ENCODE assay signal across 21 mouse cellular contexts in the genomic region with DNA sequence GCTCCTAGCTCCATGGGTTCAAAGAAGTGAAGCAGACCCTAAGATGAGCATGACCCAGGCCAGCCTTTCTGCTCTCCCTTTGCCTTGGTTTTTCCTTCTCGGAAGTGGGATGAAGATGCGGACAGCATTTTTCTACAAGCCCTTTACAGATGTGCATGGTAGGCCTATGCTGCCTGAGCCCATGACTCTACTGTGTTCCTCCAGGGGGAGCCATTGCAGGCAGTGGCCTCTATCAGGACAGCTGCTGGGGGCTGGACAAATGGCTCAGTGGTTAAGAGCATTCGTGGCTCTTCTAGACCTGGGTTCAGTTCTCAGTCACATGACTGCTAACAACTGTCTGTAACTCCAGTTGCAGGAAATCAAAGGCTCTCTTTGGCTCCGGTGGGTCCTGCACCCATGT. TPM values are rescaled to one million over a fixed set of nuclear protein-coding genes. Genes with fewer than 3 reads are reported as not detected.
DNase-seq lines count a peak whose midpoint lies in the region; ATAC-seq and TF ChIP-seq lines count a peak whose summit lies in the region.
"Had no signal": no experiment of that assay in that cellular context is flagged by ENCODE, and none has a peak within 500 bp of the region (broad histone marks: within the 10 kb centered on the region; RNA-seq: fewer than 3 reads in every experiment).

No protein-coding gene starts in this region.

- H3K36me3 ChIP-seq in kidney, postnatal 0 days (ENCODE audit: insufficient read depth, low read length) = no peaks in the 10 kb centered on the region
- H3K36me3 ChIP-seq in neural tube, embryonic 13.5 days = no peaks in the 10 kb centered on the region
- no peaks in the 10 kb centered on the region for H3K36me3 ChIP-seq in stomach, postnatal 0 days (ENCODE audit: control insufficient read depth, insufficient read depth, low read length)
- H3K36me3 ChIP-seq: heart, embryonic 13.5 days; liver, embryonic 13.5 days; midbrain, embryonic 10.5 days; neural tube, embryonic 15.5 days had no signal

- TF ChIP-seq EP300 in stomach, postnatal 0 days (optimal IDR thresholded peaks at IDR 0.05) = no peak

- no peak overlapping the region for H3K4me2 ChIP-seq in kidney, postnatal 0 days (ENCODE audit: low read length)
- no peak overlapping the region for H3K4me2 ChIP-seq in neural tube, embryonic 13.5 days
- no peak overlapping the region for H3K4me2 ChIP-seq in stomach, postnatal 0 days (replicated peaks; ENCODE audit: low read depth)
- H3K4me2 ChIP-seq: heart, embryonic 13.5 days; liver, embryonic 13.5 days; neural tube, embryonic 15.5 days had no signal

- H3K9me3 ChIP-seq in kidney, postnatal 0 days (replicated peaks; ENCODE audit: low read length) = no peaks in the 10 kb centered on the region
- H3K9me3 ChIP-seq in neural tube, embryonic 13.5 days = no peaks in the 10 kb centered on the region
- no peaks in the 10 kb centered on the region for H3K9me3 ChIP-seq in stomach, postnatal 0 days (ENCODE audit: control insufficient read depth, low read length)
- H3K9me3 ChIP-seq: heart, embryonic 13.5 days; liver, embryonic 13.5 days; midbrain, embryonic 10.5 days; neural tube, embryonic 15.5 days had no signal

- ATAC-seq in kidney, postnatal 0 days (replicated peaks; ENCODE audit: low FRiP score, low read depth) = no peak
- no peak for ATAC-seq in neural tube, embryonic 13.5 days (ENCODE audit: low read depth)
- ATAC-seq in stomach, postnatal 0 days (ENCODE audit: low FRiP score, low TSS enrichment) = no peak

- H3K4me3 ChIP-seq in kidney, postnatal 0 days (replicated peaks; ENCODE audit: low read depth, low read length) = no peak overlapping the region
- H3K4me3 ChIP-seq in neural tube, embryonic 13.5 days = no peak overlapping the region
- H3K4me3 ChIP-seq in stomach, postnatal 0 days (ENCODE audit: low read depth, low read length) = no peak overlapping the region
- H3K4me3 ChIP-seq: erythroblast, embryonic 14.5 days; gastrocnemius, adult 2 months; heart, embryonic 13.5 days; liver, embryonic 13.5 days; midbrain, embryonic 10.5 days; neural tube, embryonic 15.5 days had no signal

- H3K27me3 ChIP-seq in kidney, postnatal 0 days (ENCODE audit: insufficient read depth, low read length) = no peaks in the 10 kb centered on the region
- H3K27me3 ChIP-seq in neural tube, embryonic 13.5 days = no peaks in the 10 kb centered on the region
- no peaks in the 10 kb centered on the region for H3K27me3 ChIP-seq in stomach, postnatal 0 days (ENCODE audit: control insufficient read depth, insufficient read depth, low read length)
- H3K27me3 ChIP-seq: neural tube, embryonic 15.5 days had no signal

- 73% methylated on average over 4 of the region's 4 CpGs for WGBS in kidney, postnatal 0 days
- WGBS in neural tube, embryonic 13.5 days = 75% methylated on average over 4 of the region's 4 CpGs
- 67% methylated on average over 4 of the region's 4 CpGs for WGBS in stomach, postnatal 0 days

- no peak overlapping the region for H3K9ac ChIP-seq in kidney, postnatal 0 days (ENCODE audit: low read depth, low read length)
- H3K9ac ChIP-seq in neural tube, embryonic 13.5 days = no peak overlapping the region
- H3K9ac ChIP-seq in stomach, postnatal 0 days (ENCODE audit: low read length) = no peak overlapping the region
- H3K9ac ChIP-seq: heart, embryonic 13.5 days; liver, embryonic 13.5 days; neural tube, embryonic 15.5 days had no signal

- H3K4me1 ChIP-seq in kidney, postnatal 0 days (replicated peaks; ENCODE audit: insufficient read depth, low read length) = no peaks in the 10 kb centered on the region; the same call in 1 of the 2 replicates
- H3K4me1 ChIP-seq in neural tube, embryonic 13.5 days (replicated peaks) = peaks cover 96% of the 10 kb centered on the region
- H3K4me1 ChIP-seq in stomach, postnatal 0 days (replicated peaks; ENCODE audit: control insufficient read depth, insufficient read depth) = no peaks in the 10 kb centered on the region

- TF ChIP-seq CTCF in kidney, postnatal 0 days (IDR thresholded peaks at IDR 0.05; ENCODE audit: low read depth) = peak; percentile 16; the same call in 1 of the 2 replicates
- peak; percentile 17; the same call in 1 of the 2 replicates for TF ChIP-seq CTCF in stomach, postnatal 0 days (IDR thresholded peaks at IDR 0.05; ENCODE audit: low read depth)

- no peak for DNase-seq in kidney, postnatal 0 days (ENCODE audit: low spot score)
- no peak for DNase-seq in kidney, adult 9 months
- no peak for DNase-seq in neural tube, embryonic 10.5 days (ENCODE audit: extremely low spot score, low spot score)
- DNase-seq in ES-CJ7 (ENCODE audit: low read depth, low spot score) = peak; percentile 28
- DNase-seq in stomach, postnatal 0 days (ENCODE audit: low spot score) = no peak
- DNase-seq in right cerebral cortex, postnatal 36 days (ENCODE audit: low spot score in 2 of 2) = no peak
- DNase-seq: adrenal gland, adult 2 months; cerebellum, adult 11 months; cerebellum, postnatal 36 days; gastrocnemius, adult 2 months; heart, postnatal 4 days; layer of hippocampus, postnatal 36 days; left cerebral cortex, postnatal 4 days; liver, embryonic 13.5 days; lung, postnatal 36 days; right cerebral cortex, postnatal 4 days had no signal

- H3K27ac ChIP-seq in kidney, postnatal 0 days = no peak overlapping the region
- H3K27ac ChIP-seq in neural tube, embryonic 13.5 days (replicated peaks) = 0 out of 2 replicates have a peak overlapping the region, but pooled peaks have one; percentile 93
- no peak overlapping the region for H3K27ac ChIP-seq in stomach, postnatal 0 days (replicated peaks)
- H3K27ac ChIP-seq: gastrocnemius, adult 2 months; heart, embryonic 13.5 days; liver, embryonic 13.5 days; midbrain, embryonic 10.5 days had no signal

RNA-seq across cellular contexts. Expression of a gene that starts 51.0 kb away (rescaled TPM):
- 53.2 and 54.7 TPM in 2 replicates for polyA plus RNA-seq in kidney, postnatal 0 days (2015; fragmentation: Nextera tagmentation; extraction: Ambion mirVana)
- 43.4 and 44.4 TPM in 2 replicates for polyA plus RNA-seq in neural tube, embryonic 13.5 days (2015; fragmentation: Nextera tagmentation; extraction: Ambion mirVana)
- 41.9 and 43.2 TPM in 2 replicates for polyA plus RNA-seq in stomach, postnatal 0 days (2015; fragmentation: Nextera tagmentation; extraction: Ambion mirVana)

RNA-seq across cellular contexts. Expression of a gene that starts 59.2 kb away (rescaled TPM):
- polyA plus RNA-seq in kidney, postnatal 0 days (2015; fragmentation: Nextera tagmentation; extraction: Ambion mirVana) = 50.1 and 53.9 TPM in 2 replicates
- polyA plus RNA-seq in neural tube, embryonic 13.5 days (2015; fragmentation: Nextera tagmentation; extraction: Ambion mirVana) = 33.0 and 40.1 TPM in 2 replicates
- polyA plus RNA-seq in stomach, postnatal 0 days (2015; fragmentation: Nextera tagmentation; extraction: Ambion mirVana) = 26.7 and 28.2 TPM in 2 replicates

RNA-seq across cellular contexts. Expression of a gene that starts 59.3 kb away (rescaled TPM):
- polyA plus RNA-seq in kidney, postnatal 0 days (2015; fragmentation: Nextera tagmentation; extraction: Ambion mirVana) = 43.8 and 45.5 TPM in 2 replicates
- polyA plus RNA-seq in neural tube, embryonic 13.5 days (2015; fragmentation: Nextera tagmentation; extraction: Ambion mirVana) = 66.7 and 73.7 TPM in 2 replicates
- 24.8 and 24.9 TPM in 2 replicates for polyA plus RNA-seq in stomach, postnatal 0 days (2015; fragmentation: Nextera tagmentation; extraction: Ambion mirVana)
